Mouse (Mus musculus): Measurements from ENCODE around the gene Pwwp2b. TPM values are rescaled to one million over a fixed set of nuclear protein-coding genes. Genes with fewer than 3 reads are reported as not detected.

Gene Pwwp2b
- total and polyA plus RNA-seq, 2 experiments from 2014 or later: 3.5 to 4.5 TPM

GRCm38 (mm10) chr7:139257752-139258542, 9.7 kb downstream of the Pwwp2b start:
- no peak overlapping the region for H3K9ac ChIP-seq (replicated peaks; ENCODE audit: low read length, poor library complexity, severe bottlenecking)
- H3K4me3 ChIP-seq (ENCODE audit: low read depth, low read length): no peak overlapping the region
- DNase-seq (ENCODE audit: low spot score) (no peak), ATAC-seq (ENCODE audit: low FRiP score) (no peak)
- no peaks in the 10 kb centered on the region for H3K27me3 ChIP-seq (ENCODE audit: insufficient read depth, low read length)
- H3K9me3 ChIP-seq (ENCODE audit: low read length): no peaks in the 10 kb centered on the region
- TF ChIP-seq CTCF (IDR thresholded peaks at IDR 0.05): no peak
- peaks cover 3% of the 10 kb centered on the region; the same call in 1 of the 2 replicates for H3K36me3 ChIP-seq (ENCODE audit: insufficient read depth, low read length)
- no peaks in the 10 kb centered on the region for H3K4me1 ChIP-seq (ENCODE audit: insufficient read depth, low read length)
- no peak overlapping the region for H3K4me2 ChIP-seq (ENCODE audit: low read depth, low read length, poor library complexity, severe bottlenecking)
- WGBS: 76% methylated on average over 10 of the region's 10 CpGs
- H3K27ac ChIP-seq (ENCODE audit: low read depth, low read length): no peak overlapping the region

GRCm38 (mm10) chr7:139264337-139264736, 16.1 kb downstream of the Pwwp2b start:
- 21% methylated on average over 4 of the region's 4 CpGs for WGBS
- Histone ChIP-seq H3K9me3 (ENCODE audit: low read length) (no peaks in the 10 kb centered on the region), H3K4me3 (ENCODE audit: low read depth, low read length) (no peak overlapping the region), H3K36me3 (ENCODE audit: insufficient read depth, low read length) (no peaks in the 10 kb centered on the region), H3K4me2 (ENCODE audit: low read depth, low read length, poor library complexity, severe bottlenecking) (no peak overlapping the region), H3K4me1 (ENCODE audit: insufficient read depth, low read length) (peaks cover 5% of the 10 kb centered on the region; the same call in 1 of the 2 replicates), H3K27ac (ENCODE audit: low read depth, low read length) (no peak overlapping the region), H3K27me3 (ENCODE audit: insufficient read depth, low read length) (no peaks in the 10 kb centered on the region), H3K9ac (replicated peaks; ENCODE audit: low read length, poor library complexity, severe bottlenecking) (no peak overlapping the region)
- DNase-seq (ENCODE audit: low spot score) (no peak), ATAC-seq (ENCODE audit: low FRiP score) (no peak)
- no peak for TF ChIP-seq CTCF (IDR thresholded peaks at IDR 0.05)

- no peak for TF ChIP-seq CTCF (IDR thresholded peaks at IDR 0.05)
- no peak for ATAC-seq (ENCODE audit: low FRiP score)
- H3K4me2 ChIP-seq (ENCODE audit: low read depth, low read length, poor library complexity, severe bottlenecking): no peak overlapping the region
- H3K4me1 ChIP-seq (ENCODE audit: insufficient read depth, low read length): peaks cover 5% of the 10 kb centered on the region; the same call in 1 of the 2 replicates
- DNase-seq (ENCODE audit: low spot score): no peak
- H3K36me3 ChIP-seq (ENCODE audit: insufficient read depth, low read length): no peaks in the 10 kb centered on the region
- no peaks in the 10 kb centered on the region for H3K27me3 ChIP-seq (ENCODE audit: insufficient read depth, low read length)
- H3K4me3 ChIP-seq (ENCODE audit: low read depth, low read length): no peak overlapping the region
- H3K27ac ChIP-seq (ENCODE audit: low read depth, low read length): no peak overlapping the region
- H3K9ac ChIP-seq (replicated peaks; ENCODE audit: low read length, poor library complexity, severe bottlenecking): no peak overlapping the region
- WGBS: 75% methylated on average over 6 of the region's 6 CpGs
- H3K9me3 ChIP-seq (ENCODE audit: low read length): no peaks in the 10 kb centered on the region
Measured at GRCm38 (mm10) chr7:139265634-139266033, 17.4 kb downstream of the Pwwp2b start.

GRCm38 (mm10) chr7:139266431-139266830, 18.1 kb downstream of the Pwwp2b start:
- Histone ChIP-seq H3K27ac (ENCODE audit: low read depth, low read length) (no peak overlapping the region), H3K4me3 (ENCODE audit: low read depth, low read length) (no peak overlapping the region), H3K36me3 (ENCODE audit: insufficient read depth, low read length) (no peaks in the 10 kb centered on the region), H3K4me1 (ENCODE audit: insufficient read depth, low read length) (peaks cover 5% of the 10 kb centered on the region; the same call in 1 of the 2 replicates), H3K9ac (replicated peaks; ENCODE audit: low read length, poor library complexity, severe bottlenecking) (no peak overlapping the region), H3K27me3 (ENCODE audit: insufficient read depth, low read length) (no peaks in the 10 kb centered on the region), H3K4me2 (ENCODE audit: low read depth, low read length, poor library complexity, severe bottlenecking) (no peak overlapping the region), H3K9me3 (ENCODE audit: low read length) (no peaks in the 10 kb centered on the region)
- no peak for DNase-seq (ENCODE audit: low spot score)
- 66% methylated on average over 6 of the region's 6 CpGs for WGBS
- no peak for TF ChIP-seq CTCF (IDR thresholded peaks at IDR 0.05)
- no peak for ATAC-seq (ENCODE audit: low FRiP score)

- Histone ChIP-seq H3K27me3 (ENCODE audit: insufficient read depth, low read length) (no peaks in the 10 kb centered on the region), H3K4me2 (ENCODE audit: low read depth, low read length, poor library complexity, severe bottlenecking) (no peak overlapping the region), H3K27ac (ENCODE audit: low read depth, low read length) (no peak overlapping the region), H3K4me3 (ENCODE audit: low read depth, low read length) (no peak overlapping the region), H3K9me3 (ENCODE audit: low read length) (no peaks in the 10 kb centered on the region), H3K9ac (replicated peaks; ENCODE audit: low read length, poor library complexity, severe bottlenecking) (no peak overlapping the region), H3K4me1 (ENCODE audit: insufficient read depth, low read length) (peaks cover 5% of the 10 kb centered on the region; the same call in 1 of the 2 replicates), H3K36me3 (ENCODE audit: insufficient read depth, low read length) (no peaks in the 10 kb centered on the region)
- ATAC-seq (ENCODE audit: low FRiP score) (no peak), DNase-seq (ENCODE audit: low spot score) (no peak)
- TF ChIP-seq CTCF (IDR thresholded peaks at IDR 0.05): no peak
- 72% methylated on average over 8 of the region's 8 CpGs for WGBS
Measured at GRCm38 (mm10) chr7:139266886-139267870, 18.9 kb downstream of the Pwwp2b start.

All from midbrain, postnatal 0 days (tissue).